Mouse (Mus musculus) brain, embryonic 14.5 days (tissue): Measurements from ENCODE around the gene Psmb8. TPM values are rescaled to one million over a fixed set of nuclear protein-coding genes. Genes with fewer than 3 reads are reported as not detected.

ENCODE experiments used
- DNase-seq: peaks from one replicate; pipeline ENCODE4 v3.0.0-alpha.2; 2011; ENCODE audit warnings: low read depth
- CTCF ChIP-seq: fragments of 200-500 bp; IDR thresholded peaks from 2 replicates; pipeline ENCODE4 v1.5.1; 2012; ENCODE audit warnings: inconsistent platforms, mild to moderate bottlenecking, moderate library complexity, borderline replicate concordance; ENCODE audit not compliant: insufficient read depth, insufficient read length; ENCODE audit errors: extremely low read depth
- POLR2A ChIP-seq: fragments of 200-500 bp; IDR thresholded peaks from 2 replicates; pipeline ENCODE4 v1.6.1; 2012; ENCODE audit warnings: mild to moderate bottlenecking, inconsistent platforms, borderline replicate concordance; ENCODE audit not compliant: poor library complexity, insufficient read depth, insufficient read length, severe bottlenecking; ENCODE audit errors: extremely low read depth
- polyA plus RNA-seq: library from polyadenylated mRNA; depleted of rRNA; stranded (reverse); fragments of >200 nt; gene quantifications from 2 replicates; pipeline ENCODE4 v1.2.3, GENCODE M21; 2012

Psmb8 gene
- polyA plus RNA-seq, 1 experiment = 2.0 TPM

GRCm38 (mm10) chr17:34204303-34205010 lies 6.9 kb downstream of the Psmb8 start:
- peak; percentile 75 for DNase-seq
- TF ChIP-seq POLR2A (no peak), CTCF (peak; percentile 90)

GRCm38 (mm10) chr17:34205021-34205745 lies 7.7 kb downstream of the Psmb8 start:
- no peak for TF ChIP-seq CTCF
- no peak for TF ChIP-seq POLR2A
- no peak for DNase-seq

- DNase-seq = peak; percentile 29
- TF ChIP-seq POLR2A (no peak), CTCF (peak; percentile 51; the same call in 1 of the 2 replicates)
Observed at GRCm38 (mm10) chr17:34205746-34206176, 8.2 kb downstream of the Psmb8 start.

- no peak for DNase-seq
- no peak for TF ChIP-seq POLR2A
- TF ChIP-seq CTCF = no peak
Observed at GRCm38 (mm10) chr17:34206731-34207130, 9.2 kb downstream of the Psmb8 start.

- no peak for TF ChIP-seq CTCF
- no peak for TF ChIP-seq POLR2A
- DNase-seq = no peak
Observed at GRCm38 (mm10) chr17:34207456-34207855, 9.9 kb downstream of the Psmb8 start.

- TF ChIP-seq POLR2A (no peak), CTCF (no peak)
- no peak for DNase-seq
Observed at GRCm38 (mm10) chr17:34207866-34208265, 10.3 kb downstream of the Psmb8 start.

GRCm38 (mm10) chr17:34208421-34208820 lies 10.9 kb downstream of the Psmb8 start:
- DNase-seq = no peak
- no peak for TF ChIP-seq POLR2A
- TF ChIP-seq CTCF = no peak

- peak; percentile 17; the same call in 1 of the 2 replicates for TF ChIP-seq CTCF
- TF ChIP-seq POLR2A = no peak
Observed at GRCm38 (mm10) chr17:34209680-34210079, 12.2 kb downstream of the Psmb8 start.

GRCm38 (mm10) chr17:34210599-34210998 lies 13.1 kb downstream of the Psmb8 start:
- no peak for TF ChIP-seq CTCF
- no peak for TF ChIP-seq POLR2A
- DNase-seq = no peak

More at GRCm38 (mm10) chr17:34209680-34210079, 12.2 kb downstream of the Psmb8 start:
- no peak for DNase-seq

- no peak for DNase-seq
Observed at GRCm38 (mm10) chr17:34211746-34212365, 14.3 kb downstream of the Psmb8 start.

GRCm38 (mm10) chr17:34213936-34214335 lies 16.4 kb downstream of the Psmb8 start:
- no peak for DNase-seq

More at GRCm38 (mm10) chr17:34211746-34212365, 14.3 kb downstream of the Psmb8 start:
- TF ChIP-seq CTCF (no peak), POLR2A (no peak)

More at GRCm38 (mm10) chr17:34213936-34214335, 16.4 kb downstream of the Psmb8 start:
- TF ChIP-seq POLR2A = no peak
- TF ChIP-seq CTCF = no peak
